Mouse (Mus musculus) MEL (cell line): Measurements from ENCODE around the gene Macrod2. TPM values are rescaled to one million over a fixed set of nuclear protein-coding genes. Genes with fewer than 3 reads are reported as not detected.

ENCODE experiments used
- DNase-seq: peaks from one replicate; pipeline ENCODE4 v3.0.0; 2011; ENCODE audit warnings: low read depth, low spot score
- H3K27ac ChIP-seq: 2 replicates; pipeline ENCODE4 v1.5.1; 2012; ENCODE audit warnings: low read depth, mild to moderate bottlenecking, control low read depth, low read length, moderate library complexity; ENCODE audit not compliant: control insufficient read depth
- H3K27me3 ChIP-seq, 2 experiments: fragments of 150-350 bp in 1 of 2; sonication (generic) in 1 of 2; 2 replicates each; pipeline ENCODE4 v1.6.1; 2012; ENCODE audit warnings: low read length in 2 of 2, mild to moderate bottlenecking in 2 of 2, improper control_type of control experiment in 1 of 2, moderate library complexity in 1 of 2; ENCODE audit not compliant: insufficient read depth in 2 of 2, control insufficient read depth in 1 of 2
- H3K36me3 ChIP-seq, 2 experiments: 2 replicates each; pipeline ENCODE4 v1.6.1; 2012 to 2014; ENCODE audit warnings: low read length in 2 of 2, improper control_type of control experiment in 1 of 2, inconsistent platforms in 1 of 2, mild to moderate bottlenecking in 1 of 2; ENCODE audit not compliant: insufficient read depth in 2 of 2, control insufficient read depth in 1 of 2
- H3K4me1 ChIP-seq, 2 experiments: fragments of 150-350 bp in 1 of 2; sonication (generic) in 1 of 2; 2 replicates each; pipeline ENCODE4 v1.6.1; 2012; ENCODE audit warnings: low read length in 2 of 2, improper control_type of control experiment in 1 of 2, mild to moderate bottlenecking in 1 of 2; ENCODE audit not compliant: insufficient read depth in 2 of 2, control insufficient read depth in 1 of 2
- H3K4me3 ChIP-seq, 2 experiments: fragments of 150-350 bp in 1 of 2; sonication (generic) in 1 of 2; 2 replicates each; pipeline ENCODE4 v1.5.1; 2012; ENCODE audit warnings: low read depth in 2 of 2, low read length in 2 of 2, mild to moderate bottlenecking in 2 of 2, moderate library complexity in 2 of 2, control low read depth in 1 of 2, improper control_type of control experiment in 1 of 2; ENCODE audit not compliant: control insufficient read depth in 1 of 2, insufficient read depth in 1 of 2
- H3K79me2 ChIP-seq: 2 replicates; pipeline ENCODE4 v1.6.1; 2012; ENCODE audit warnings: mild to moderate bottlenecking, low read length, moderate library complexity; ENCODE audit not compliant: control insufficient read depth, poor library complexity, insufficient read depth
- H3K9ac ChIP-seq: 2 replicates; pipeline ENCODE4 v1.6.1; 2012; ENCODE audit warnings: low read depth, mild to moderate bottlenecking, control low read depth, low read length, moderate library complexity; ENCODE audit not compliant: control insufficient read depth, poor library complexity, severe bottlenecking
- H3K9me3 ChIP-seq: fragments of 150-350 bp; sonication (generic); replicated peaks from 2 replicates; pipeline ENCODE4 v1.6.1; 2012; ENCODE audit warnings: mild to moderate bottlenecking, low read length, improper control_type of control experiment, moderate library complexity; ENCODE audit not compliant: insufficient read depth
- E2F4 ChIP-seq: IDR thresholded peaks from 2 replicates; pipeline ENCODE4 v1.6.1; 2011; ENCODE audit warnings: low read depth, low read length, improper control_type of control experiment, borderline replicate concordance
- ELF1 ChIP-seq: IDR thresholded peaks from 2 replicates; pipeline ENCODE4 v1.6.1; 2014; ENCODE audit warnings: low read depth, mild to moderate bottlenecking, inconsistent platforms, low read length, improper control_type of control experiment, moderate library complexity
- EP300 ChIP-seq, 2 experiments: IDR thresholded peaks; 2 replicates each; pipeline ENCODE4 v1.6.1; 2011; ENCODE audit warnings: improper control_type of control experiment in 2 of 2, low read length in 2 of 2, low read depth in 1 of 2, mild to moderate bottlenecking in 1 of 2
- ETS1 ChIP-seq: IDR thresholded peaks from 2 replicates; pipeline ENCODE4 v1.6.1; 2012; ENCODE audit warnings: low read depth, mild to moderate bottlenecking, inconsistent platforms, low read length, improper control_type of control experiment, moderate library complexity
- GABPA ChIP-seq: IDR thresholded peaks from 2 replicates; pipeline ENCODE4 v1.6.1; 2012; ENCODE audit warnings: low read depth, mild to moderate bottlenecking, inconsistent platforms, low read length, improper control_type of control experiment, moderate library complexity
- GATA1 ChIP-seq: IDR thresholded peaks from 2 replicates; pipeline ENCODE4 v1.6.1; 2011; ENCODE audit warnings: low read depth, low read length, improper control_type of control experiment
- JUND ChIP-seq: IDR thresholded peaks from 2 replicates; pipeline ENCODE4 v1.6.1; 2011; ENCODE audit warnings: low read depth, mild to moderate bottlenecking, improper control_type of control experiment, low read length
- KAT2A ChIP-seq: conservative IDR thresholded peaks from 2 replicates; pipeline ENCODE4 v1.6.1; 2012; ENCODE audit warnings: low read depth, low read length, improper control_type of control experiment, inconsistent platforms
- MAFK ChIP-seq: IDR thresholded peaks from 2 replicates; pipeline ENCODE4 v1.6.1; 2011; ENCODE audit warnings: low read depth, mild to moderate bottlenecking, low read length, improper control_type of control experiment, borderline replicate concordance
- MAX ChIP-seq: IDR thresholded peaks from 2 replicates; pipeline ENCODE4 v1.6.1; 2011; ENCODE audit warnings: low read length, improper control_type of control experiment
- MYC ChIP-seq: IDR thresholded peaks from 2 replicates; pipeline ENCODE4 v1.6.1; 2011; ENCODE audit warnings: low read depth, mild to moderate bottlenecking, low read length, improper control_type of control experiment, moderate library complexity
- NELFE ChIP-seq: IDR thresholded peaks from 2 replicates; pipeline ENCODE4 v1.6.1; 2011; ENCODE audit warnings: low read depth, low read length, improper control_type of control experiment
- NRF1 ChIP-seq: IDR thresholded peaks from 2 replicates; pipeline ENCODE4 v1.6.1; 2014; ENCODE audit warnings: low read depth, mild to moderate bottlenecking, inconsistent platforms, low read length, improper control_type of control experiment, moderate library complexity; ENCODE audit not compliant: poor library complexity, insufficient read depth, severe bottlenecking
- POLR2A ChIP-seq, 2 experiments: IDR thresholded peaks; 2 replicates each; pipeline ENCODE4 v1.6.1; 2011 to 2012; ENCODE audit warnings: low read length in 2 of 2, mild to moderate bottlenecking in 2 of 2, control low read depth in 1 of 2, improper control_type of control experiment in 1 of 2, low read depth in 1 of 2, moderate library complexity in 1 of 2; ENCODE audit not compliant: control insufficient read depth in 1 of 2, insufficient read depth in 1 of 2, poor library complexity in 1 of 2
- POLR2AphosphoS2 ChIP-seq: IDR thresholded peaks from 2 replicates; pipeline ENCODE4 v1.6.1; 2011; ENCODE audit warnings: low read length, improper control_type of control experiment
- POLR2AphosphoS5 ChIP-seq: IDR thresholded peaks from 2 replicates; pipeline ENCODE4 v1.6.1; 2012; ENCODE audit warnings: low read depth, borderline replicate concordance, mild to moderate bottlenecking, inconsistent platforms, low read length, moderate library complexity, mixed read lengths
- RCOR1 ChIP-seq: IDR thresholded peaks from 2 replicates; pipeline ENCODE4 v1.6.1; 2012; ENCODE audit warnings: low read depth, mild to moderate bottlenecking, inconsistent platforms, low read length, improper control_type of control experiment
- SIN3A ChIP-seq: IDR thresholded peaks from 2 replicates; pipeline ENCODE4 v1.6.1; 2012; ENCODE audit warnings: low read length, improper control_type of control experiment, inconsistent platforms
- TCF12 ChIP-seq: IDR thresholded peaks from 2 replicates; pipeline ENCODE4 v1.6.1; 2014; ENCODE audit warnings: low read depth, mild to moderate bottlenecking, inconsistent platforms, low read length, improper control_type of control experiment, moderate library complexity
- USF1 ChIP-seq: IDR thresholded peaks from 2 replicates; pipeline ENCODE4 v1.6.1; 2014; ENCODE audit warnings: low read depth, mild to moderate bottlenecking, inconsistent platforms, low read length, improper control_type of control experiment, moderate library complexity
- USF2 ChIP-seq, 2 experiments: IDR thresholded peaks; 2 replicates each; pipeline ENCODE4 v1.6.1; 2011 to 2012; ENCODE audit warnings: improper control_type of control experiment in 2 of 2, low read length in 2 of 2, borderline replicate concordance in 1 of 2, inconsistent platforms in 1 of 2, low read depth in 1 of 2, mild to moderate bottlenecking in 1 of 2; ENCODE audit not compliant: insufficient read depth in 1 of 2
- ZKSCAN1 ChIP-seq: IDR thresholded peaks from 2 replicates; pipeline ENCODE4 v1.6.1; 2012; ENCODE audit warnings: low read depth, mild to moderate bottlenecking, inconsistent platforms, low read length, improper control_type of control experiment, moderate library complexity
- ZMIZ1 ChIP-seq: IDR thresholded peaks from 2 replicates; pipeline ENCODE4 v1.6.1; 2012; ENCODE audit warnings: low read depth, mild to moderate bottlenecking, inconsistent platforms, low read length, improper control_type of control experiment, moderate library complexity
- polyA plus RNA-seq, 2 experiments: library from polyadenylated mRNA; stranded (reverse) in 1 of 2; unstranded in 1 of 2; fragments of >175 nt in 1 of 2; fragments of >200 nt in 1 of 2; gene quantifications; 2 replicates each; pipeline versions ENCODE4 v1.2.1 to v1.2.4; 2012; ENCODE audit warnings: low replicate concordance in 2 of 2, low read depth in 1 of 2; ENCODE audit not compliant: insufficient read length in 2 of 2, insufficient read depth in 1 of 2, missing spikeins in 1 of 2
- total RNA-seq: library from RNA; depleted of rRNA; stranded (reverse); fragments of 300-350 nt; gene quantifications from 2 replicates; pipeline ENCODE4 v1.2.3, GENCODE M21; 2012

The Macrod2 gene
- total and polyA plus RNA-seq, 3 experiments = not detected

DNA sequence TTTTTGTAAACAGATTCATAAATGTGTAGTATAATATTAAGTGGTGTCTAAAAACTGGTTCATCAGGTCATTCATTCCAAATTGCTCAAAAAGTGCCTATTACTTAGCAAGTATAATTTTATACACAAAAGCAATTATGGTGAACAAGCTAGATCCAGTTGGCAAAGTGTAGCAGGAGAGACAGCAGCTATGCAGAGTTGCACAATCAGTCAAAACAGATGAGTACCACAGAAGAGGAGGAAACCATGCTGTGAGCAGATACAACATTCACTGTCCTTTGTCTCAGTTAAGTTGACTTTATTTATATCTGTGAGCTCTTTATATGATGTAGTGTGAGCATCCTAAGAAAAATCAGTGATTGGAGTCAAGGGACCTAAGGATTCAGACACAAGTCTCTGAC, 2012.2 kb downstream of the Macrod2 start:
- H3K9ac ChIP-seq = no peak overlapping the region
- DNase-seq = no peak
- H3K36me3 ChIP-seq = peaks cover 0 to 8% of the 10 kb centered on the region in 2 experiments; a peak in 2 of 4 replicates
- H3K79me2 ChIP-seq = no peaks in the 10 kb centered on the region
- no peaks in the 10 kb centered on the region for H3K9me3 ChIP-seq
- peaks cover 0 to 2% of the 10 kb centered on the region in 2 experiments; a peak in 1 of 4 replicates for H3K4me1 ChIP-seq
- H3K27me3 ChIP-seq = no peaks in the 10 kb centered on the region
- H3K27ac ChIP-seq = no peak overlapping the region
- H3K4me3 ChIP-seq = no peak overlapping the region
- TF ChIP-seq MYC = no peak
- no peak for TF ChIP-seq USF1
- no peak for TF ChIP-seq POLR2AphosphoS2
- TF ChIP-seq POLR2AphosphoS5 = no peak
- TF ChIP-seq JUND = no peak
- TF ChIP-seq MAFK = no peak
- TF ChIP-seq KAT2A = no peak
- no peak for TF ChIP-seq ZKSCAN1
- TF ChIP-seq RCOR1 = no peak
- no peak for TF ChIP-seq USF2 (IDR thresholded peaks at IDR 0.05; ENCODE audit: borderline replicate concordance in 1 of 2, insufficient read depth in 1 of 2, low read depth in 1 of 2, low read length in 2 of 2)
- no peak for TF ChIP-seq MAX
- no peak for TF ChIP-seq NRF1
- TF ChIP-seq POLR2A (IDR thresholded peaks at IDR 0.05; ENCODE audit: control insufficient read depth in 1 of 2, insufficient read depth in 1 of 2, low read depth in 1 of 2, low read length in 2 of 2, poor library complexity in 1 of 2) = no peak
- no peak for TF ChIP-seq ZMIZ1

GRCm38 (mm10) chr2:142410124-142410523, 2015.0 kb downstream of the Macrod2 start:
- H3K4me1 ChIP-seq = peaks cover 0 to 2% of the 10 kb centered on the region in 2 experiments; a peak in 1 of 4 replicates
- H3K27ac ChIP-seq = no peak overlapping the region
- peak; percentile 23 for DNase-seq
- H3K9ac ChIP-seq = no peak overlapping the region
- H3K9me3 ChIP-seq = no peaks in the 10 kb centered on the region
- H3K4me3 ChIP-seq = no peak overlapping the region
- peaks cover 0 to 8% of the 10 kb centered on the region in 2 experiments; a peak in 2 of 4 replicates for H3K36me3 ChIP-seq
- no peaks in the 10 kb centered on the region for H3K27me3 ChIP-seq
- no peaks in the 10 kb centered on the region for H3K79me2 ChIP-seq
- 0 out of 2 replicates have a peak, but pooled peaks have one; percentile 11 for TF ChIP-seq USF1
- TF ChIP-seq GATA1 = peak; percentile 84
- no peak for TF ChIP-seq ELF1
- TF ChIP-seq EP300 (IDR thresholded peaks at IDR 0.05; ENCODE audit: low read depth in 1 of 2, low read length in 2 of 2) = peak; percentile 73 to 74; a peak in 3 of 4 replicates
- TF ChIP-seq NELFE = no peak
- TF ChIP-seq RCOR1 = peak; percentile 70
- peak; percentile 48 for TF ChIP-seq SIN3A
- TF ChIP-seq TCF12 = peak; percentile 74; the same call in 1 of the 2 replicates
- peak; percentile 64 for TF ChIP-seq ETS1
- no peak for TF ChIP-seq E2F4
- no peak for TF ChIP-seq GABPA
